Mouse (Mus musculus) Patski (cell line): ENCODE data around the gene Cxcl5. TPM values are rescaled to one million over a fixed set of nuclear protein-coding genes. Genes with fewer than 3 reads are reported as not detected.

Experiments
- ATAC-seq: fragments of 100-300 bp; one replicate; pipeline ENCODE4 v1.8.0; 2021
- CTCF ChIA-PET: fragments of 350-600 bp; sonication (Branson Sonifier 250); formaldehyde crosslinking; loops from one replicate; lab custom pipeline; 2022; ENCODE audit warnings: inconsistent platforms; lab: Charles Lee
- POLR2A ChIA-PET: fragments of 350-600 bp; sonication (Branson Sonifier 250); formaldehyde crosslinking; loops from one replicate; lab custom pipeline; 2022; ENCODE audit warnings: antibody characterized with exemption, inconsistent platforms; lab: Charles Lee
- DNase-seq: peaks from one replicate; pipeline ENCODE4 v3.0.0-alpha.2; 2011; ENCODE audit warnings: low read depth, low spot score
- H3K27me3 ChIP-seq: fragments of 371-371 bp; one replicate; pipeline ENCODE4 v1.5.1; 2021
- CTCF ChIP-seq: fragments of 100-300 bp; IDR thresholded peaks from one replicate; pipeline ENCODE4 v1.5.1; 2021
- in situ Hi-C: fragments of 300-500 bp; cut with MboI; formaldehyde crosslinking; loops from 3 replicates; pipeline ENCODE4 v1.11.1; 2018; ENCODE audit warnings: low pct_unique_long_range_greater_than_20kb, mixed read lengths
- polyA plus RNA-seq: library from polyadenylated mRNA; unstranded; gene quantifications from one replicate; pipeline ENCODE4 v1.2.3, GENCODE M21; 2021

Gene Cxcl5
- polyA plus RNA-seq, 1 experiment from 2014 or later: 11.9 TPM

GRCm38 (mm10) chr5:90760844-90761243 is 1.7 kb downstream of the Cxcl5 start:
- no peak for TF ChIP-seq CTCF
- DNase-seq (no peak), ATAC-seq (no peak)
- CTCF ChIA-PET: interaction anchor here (1.2 to 2.8 kb wide), 4 partner anchors 10 to 40 kb away, joined by 4 to 12 read pairs (median 5); partner anchors contain the start of gene Cxcl3
- no peaks in the 10 kb centered on the region for H3K27me3 ChIP-seq
- POLR2A ChIA-PET: interaction anchor here (0.6 to 1.2 kb wide), 2 partner anchors 10 to 27 kb away, joined by 3 read pairs; no protein-coding TSS in a partner anchor
- in situ Hi-C loops: no loop called here

DNA sequence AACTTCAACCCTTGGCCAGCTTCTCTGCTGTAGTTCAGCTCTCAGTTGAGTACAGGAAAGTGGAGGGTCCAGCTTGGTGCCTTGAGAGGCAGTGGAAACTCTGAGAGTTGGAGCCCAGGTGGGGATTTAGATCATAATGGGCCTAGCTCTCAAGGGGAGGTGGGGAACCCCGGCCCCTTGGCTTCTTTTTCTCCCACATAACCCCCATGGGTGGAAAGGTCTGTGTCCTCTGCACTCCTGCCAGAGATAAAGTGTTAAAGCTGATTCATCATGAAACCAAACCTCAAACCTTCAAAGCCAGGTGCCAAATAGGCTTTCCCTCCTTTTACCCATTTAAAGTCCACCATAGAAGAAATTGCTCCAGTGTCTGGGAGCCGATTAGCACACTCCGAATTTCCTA is 2.7 kb downstream of the Cxcl5 start:
- ChIA-PET POLR2A (interaction anchor here (0.6 kb wide), 1 partner anchor 37 kb away, joined by 3 read pairs; no protein-coding TSS in a partner anchor), CTCF (interaction anchor here (1.1 to 1.6 kb wide), 5 partner anchors 9 to 39 kb away, joined by 3 to 5 read pairs (median 4); no protein-coding TSS in a partner anchor)
- H3K27me3 ChIP-seq: no peaks in the 10 kb centered on the region
- ATAC-seq: no peak
- no peak for TF ChIP-seq CTCF
- in situ Hi-C loops: no loop called here
- DNase-seq: no peak

DNA sequence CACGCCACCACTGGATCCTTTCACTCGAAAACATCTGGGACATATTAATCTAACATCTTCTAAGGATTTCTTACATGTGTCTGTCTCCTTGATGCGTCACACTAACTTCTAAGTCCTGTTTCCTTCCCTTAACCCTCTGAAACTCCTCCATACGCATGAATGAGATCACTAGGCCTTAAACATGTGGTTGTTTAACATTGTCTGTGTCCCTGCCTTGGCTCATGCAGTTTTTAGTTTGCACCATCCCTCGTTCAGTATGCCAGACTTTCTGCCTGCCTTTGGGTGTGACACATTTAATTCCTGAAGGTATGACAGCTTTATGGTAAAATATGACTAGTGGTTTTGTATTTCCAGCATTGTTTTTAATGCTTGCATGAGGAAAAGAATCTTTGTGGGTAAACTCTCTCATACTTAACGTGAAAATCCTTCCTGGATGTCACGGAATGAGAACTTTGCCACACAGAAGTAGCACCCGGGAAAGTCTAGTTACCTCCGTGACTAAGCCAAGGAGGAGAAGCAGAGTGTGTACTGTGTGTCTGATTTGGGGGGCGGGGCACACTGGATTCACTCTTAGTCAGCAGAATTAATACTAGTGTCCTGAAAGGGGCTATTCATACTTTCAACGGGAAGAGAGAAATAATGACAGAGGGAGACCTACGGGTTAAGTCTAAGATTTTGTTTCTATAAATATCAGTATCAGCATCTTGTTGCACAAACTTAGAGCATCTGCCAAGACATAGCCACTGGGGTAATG is 4.9 kb downstream of the Cxcl5 start:
- no peak for TF ChIP-seq CTCF
- H3K27me3 ChIP-seq: no peaks in the 10 kb centered on the region
- in situ Hi-C loops: no loop called here
- ChIA-PET POLR2A (no interaction called here), CTCF (no interaction called here)
- DNase-seq (no peak), ATAC-seq (no peak)

DNA sequence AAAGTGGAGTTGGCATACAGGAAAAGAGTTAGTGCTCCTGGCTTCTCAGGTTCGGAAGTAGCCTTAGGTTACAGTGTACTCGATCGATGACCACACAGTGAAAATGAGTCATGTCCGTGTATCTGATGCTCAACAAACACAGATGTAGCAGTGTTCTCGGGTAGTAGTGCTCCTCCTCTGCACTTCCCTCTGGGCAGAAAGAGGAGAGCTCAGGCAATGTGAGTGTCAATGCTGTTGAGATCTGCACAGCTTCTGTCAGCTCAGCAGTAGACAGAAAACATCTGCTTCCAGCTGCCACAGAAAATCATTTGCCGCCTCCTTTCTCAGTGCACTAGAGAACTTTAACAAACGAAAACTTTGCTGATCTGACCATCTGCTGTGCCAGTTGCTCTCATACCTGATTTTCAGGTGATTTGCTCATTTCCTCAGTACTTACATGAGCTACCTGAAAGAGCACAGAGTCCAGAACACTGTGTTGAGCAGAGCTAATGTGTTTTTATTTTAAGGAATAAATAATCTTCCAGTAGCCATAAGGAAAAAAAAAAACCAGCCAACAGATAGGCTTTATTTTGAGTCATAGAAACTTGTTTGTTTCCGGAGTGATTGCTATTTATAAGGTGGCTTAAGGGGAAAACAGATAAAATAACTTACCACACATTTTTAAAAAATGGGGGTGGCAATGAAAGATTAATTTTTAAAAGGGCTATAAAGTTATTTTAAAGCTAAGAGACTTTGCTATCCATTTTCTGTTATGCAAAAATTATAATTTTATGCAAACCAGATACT is 6.9 kb downstream of the Cxcl5 start:
- ATAC-seq (no peak), DNase-seq (no peak)
- CTCF ChIA-PET: no interaction called here
- in situ Hi-C loops: no loop called here
- no peak for TF ChIP-seq CTCF
- no peaks in the 10 kb centered on the region for H3K27me3 ChIP-seq
- POLR2A ChIA-PET: interaction anchor here (0.7 kb wide), 1 partner anchor 15 kb away, joined by 3 read pairs; no protein-coding TSS in a partner anchor

DNA sequence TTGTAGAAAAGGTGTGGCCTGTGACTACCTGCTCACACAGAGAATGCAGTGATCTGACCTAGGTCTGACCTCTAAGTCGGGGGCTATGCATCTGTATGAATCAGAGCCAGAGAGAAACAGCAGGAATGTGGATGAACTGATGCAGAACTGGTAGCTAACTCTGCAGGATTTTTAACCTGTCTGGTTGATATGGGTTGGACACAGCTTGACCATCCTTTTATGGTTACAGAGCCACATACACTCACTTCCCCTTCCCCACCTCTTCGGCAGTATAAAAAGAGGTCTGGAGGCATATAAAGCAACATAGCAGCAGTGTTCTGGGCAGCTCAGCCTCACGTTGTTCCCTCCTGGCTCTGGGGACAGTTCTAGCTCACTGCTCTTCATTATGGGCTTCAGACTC is 9.1 kb downstream of the Cxcl5 start, which contains the start of gene Ppbp:
Ppbp (plus strand) TSS at position 301 of the 400 bp plus-strand sequence.
- TF ChIP-seq CTCF: no peak
- POLR2A ChIA-PET: interaction anchor here (1.4 kb wide), 1 partner anchor 9 kb away, joined by 3 read pairs; the partner anchor contains the start of gene Cxcl5
- no peak for ATAC-seq

DNA sequence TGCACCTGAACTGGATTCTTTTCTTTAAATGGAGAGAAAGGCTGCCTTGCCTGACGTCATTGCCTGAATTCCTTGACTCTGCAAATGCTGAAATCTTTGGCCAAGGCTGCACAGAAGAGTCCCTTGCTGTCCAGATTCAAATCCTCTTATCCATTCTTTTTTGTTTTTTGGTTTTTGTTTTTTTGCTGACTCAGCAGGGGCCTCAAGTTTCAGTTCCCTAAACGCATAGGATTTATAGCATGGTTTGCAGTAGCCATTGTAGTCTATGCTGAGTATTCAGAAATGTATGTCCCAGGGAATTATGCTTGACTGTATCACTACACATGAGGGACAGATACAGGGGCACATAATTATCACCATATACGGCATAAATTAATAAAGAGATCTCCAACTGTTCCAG is 12.2 kb downstream of the Cxcl5 start:
- no peaks in the 10 kb centered on the region for H3K27me3 ChIP-seq
- DNase-seq: no peak
- ATAC-seq: no peak
- ChIA-PET CTCF (no interaction called here), POLR2A (no interaction called here)
- in situ Hi-C loops: no loop called here
- no peak for TF ChIP-seq CTCF

More for the DNA sequence above, 9.1 kb downstream of the Cxcl5 start, which contains the start of gene Ppbp:
- in situ Hi-C loops: no loop called here
- H3K27me3 ChIP-seq: no peaks in the 10 kb centered on the region
- no peak for DNase-seq
- CTCF ChIA-PET: interaction anchor here (0.9 to 1.6 kb wide), 8 partner anchors 9 to 140 kb away, joined by 3 to 7 read pairs (median 4); partner anchors contain the start of gene Cxcl5

GRCm38 (mm10) chr5:90771880-90772653 is 12.9 kb downstream of the Cxcl5 start, which contains the start of gene Pf4:
Pf4 (plus strand) TSS chr5:90772435.
- ChIA-PET CTCF (interaction anchor here (1.5 kb wide), 1 partner anchor 13 kb away, joined by 8 read pairs; the partner anchor contains the start of gene Cxcl3), POLR2A (interaction anchor here (1.2 kb wide), 1 partner anchor 13 kb away, joined by 3 read pairs; the partner anchor contains the start of gene Cxcl5)
- DNase-seq (no peak), ATAC-seq (no peak)
- no peaks in the 10 kb centered on the region for H3K27me3 ChIP-seq
- TF ChIP-seq CTCF: no peak
- in situ Hi-C loops: no loop called here

GRCm38 (mm10) chr5:90775562-90775961 is 16.4 kb downstream of the Cxcl5 start:
- no peaks in the 10 kb centered on the region for H3K27me3 ChIP-seq
- no peak for TF ChIP-seq CTCF
- in situ Hi-C loops: no loop called here
- ChIA-PET CTCF (no interaction called here), POLR2A (no interaction called here)
- DNase-seq (no peak), ATAC-seq (no peak)

DNA sequence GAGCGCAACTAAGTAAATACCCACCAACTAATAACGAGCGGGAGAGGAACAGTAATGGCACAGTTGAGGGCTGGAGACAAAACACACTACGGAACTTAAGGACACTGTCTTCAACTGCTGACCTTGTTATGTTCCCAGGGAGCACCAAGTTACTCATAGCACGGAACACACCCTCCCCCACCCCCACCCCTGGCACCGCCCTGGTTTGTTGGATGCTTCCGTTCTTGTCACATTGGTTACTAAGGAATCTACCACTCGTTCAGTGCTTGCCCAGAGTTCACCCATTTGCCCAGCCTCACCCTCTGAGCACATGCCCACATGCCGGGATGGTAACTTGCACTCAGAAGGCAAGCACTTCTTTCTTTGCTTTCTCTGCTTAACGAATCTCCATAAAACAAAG is 18.5 kb downstream of the Cxcl5 start:
- ATAC-seq: no peak
- DNase-seq: no peak
- no peak for TF ChIP-seq CTCF
- H3K27me3 ChIP-seq: no peaks in the 10 kb centered on the region
- POLR2A ChIA-PET: no interaction called here
- CTCF ChIA-PET: interaction anchor here (0.9 to 1.5 kb wide), 2 partner anchors 10 to 125 kb away, joined by 3 to 4 read pairs; partner anchors contain the start of gene Ppbp
- in situ Hi-C loops: no loop called here
